Mouse (Mus musculus) T-helper 2 cell (primary cell): Measurements from ENCODE around the gene Git2.

Source experiments
- in situ Hi-C: fragments of 300-600 bp; cut with MboI, MseI; formaldehyde crosslinking; loops from one replicate; pipeline ENCODE4 v1.15.1; 2025; ENCODE audit warnings: high pct_unique_total_duplicates

The Git2 gene

GRCm38 (mm10) chr5:114687901-114688300 is 87.4 kb downstream of the Git2 start:
- in situ Hi-C loops = no loop called here

GRCm38 (mm10) chr5:114686726-114687210 is 88.5 kb downstream of the Git2 start:
- in situ Hi-C loops = no loop called here

GRCm38 (mm10) chr5:114685986-114686385 is 89.3 kb downstream of the Git2 start:
- in situ Hi-C loops = no loop called here

GRCm38 (mm10) chr5:114681717-114682116 is 93.6 kb downstream of the Git2 start:
- in situ Hi-C loops = no loop called here

- in situ Hi-C loops = no loop called here
These were observed 94.5 kb downstream of the Git2 start for GRCm38 (mm10) chr5:114680676-114681285.

GRCm38 (mm10) chr5:114679841-114680591 is 95.3 kb downstream of the Git2 start:
- in situ Hi-C loops = no loop called here
